Mouse (Mus musculus) right cerebral cortex, postnatal 10 days (tissue): ENCODE data around the gene Mad1l1.

ENCODE experiments used
- DNase-seq, 2 experiments: peaks; one replicate each; pipeline ENCODE4 v3.0.0; 2021; ENCODE audit warnings: low spot score in 2 of 2

The Mad1l1 gene

DNA sequence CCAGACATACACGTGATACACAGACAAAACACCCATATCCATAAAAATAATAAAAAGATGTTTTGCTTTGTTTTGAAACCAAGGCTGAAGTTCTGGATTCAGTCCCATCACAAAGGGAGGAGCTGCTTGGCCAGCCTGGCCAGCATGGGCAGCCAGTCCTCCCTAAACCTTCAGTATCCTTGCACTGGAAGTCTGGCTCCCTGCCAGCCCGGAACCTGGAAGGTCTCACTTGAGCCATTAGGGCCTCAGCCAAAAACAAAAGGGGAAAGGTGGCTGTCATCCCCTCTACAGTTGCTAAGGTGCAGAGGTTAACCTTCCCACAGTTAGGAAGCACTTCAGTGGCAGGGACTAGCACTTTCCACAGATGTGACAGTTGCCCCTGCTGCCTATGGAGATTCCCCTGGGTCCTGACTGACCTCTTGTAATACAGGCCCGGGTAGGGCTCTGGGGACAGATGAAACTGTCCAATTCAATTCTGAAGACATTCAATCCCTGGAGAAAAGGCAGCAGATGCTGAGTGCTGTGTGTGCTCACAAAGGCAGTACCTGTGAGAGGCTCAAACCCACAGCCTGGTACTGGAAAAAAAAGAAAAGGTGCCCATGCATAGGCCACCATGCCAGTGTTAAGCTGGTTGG lies 100.2 kb downstream of the Mad1l1 start:
- no peak for DNase-seq

DNA sequence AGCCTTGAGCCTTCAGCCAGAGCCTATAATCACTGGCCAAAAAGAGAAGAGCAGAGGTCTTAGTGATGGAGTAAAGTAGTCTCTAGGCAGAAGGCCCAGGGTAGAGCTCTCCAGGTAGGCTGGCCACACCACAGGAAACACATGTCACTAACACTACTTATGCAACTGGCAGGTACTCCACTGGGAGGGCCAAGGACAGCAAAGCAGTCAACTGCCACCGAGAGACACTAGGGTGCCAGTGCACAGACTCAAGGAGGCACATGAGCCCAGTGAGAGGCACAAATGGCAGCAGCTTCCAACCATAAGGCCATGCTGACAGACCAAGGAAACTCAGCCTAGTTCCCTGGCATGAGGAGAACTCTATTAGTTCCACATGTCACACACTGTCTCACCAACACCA lies 102.1 kb downstream of the Mad1l1 start:
- no peak for DNase-seq

DNA sequence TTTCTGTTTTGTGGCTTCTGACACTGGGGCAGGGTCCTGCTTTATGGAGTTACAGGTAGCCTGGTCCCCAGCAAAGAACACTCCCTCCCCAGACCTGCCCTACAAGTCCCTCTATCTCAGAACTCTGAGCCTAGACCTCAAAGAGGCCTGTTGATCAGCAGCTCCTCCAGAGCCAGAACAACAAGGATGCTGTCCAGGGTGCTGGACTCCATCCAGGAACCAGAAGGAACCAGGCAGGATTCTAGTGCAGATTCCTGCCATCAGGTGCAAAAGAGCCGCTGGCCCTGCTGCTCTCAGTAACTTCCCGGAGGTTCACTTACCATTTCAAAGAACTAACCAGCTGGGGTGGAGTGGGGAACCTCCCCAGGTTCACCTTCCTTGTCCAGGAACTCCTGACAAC lies 103.5 kb downstream of the Mad1l1 start:
- no peak for DNase-seq

DNA sequence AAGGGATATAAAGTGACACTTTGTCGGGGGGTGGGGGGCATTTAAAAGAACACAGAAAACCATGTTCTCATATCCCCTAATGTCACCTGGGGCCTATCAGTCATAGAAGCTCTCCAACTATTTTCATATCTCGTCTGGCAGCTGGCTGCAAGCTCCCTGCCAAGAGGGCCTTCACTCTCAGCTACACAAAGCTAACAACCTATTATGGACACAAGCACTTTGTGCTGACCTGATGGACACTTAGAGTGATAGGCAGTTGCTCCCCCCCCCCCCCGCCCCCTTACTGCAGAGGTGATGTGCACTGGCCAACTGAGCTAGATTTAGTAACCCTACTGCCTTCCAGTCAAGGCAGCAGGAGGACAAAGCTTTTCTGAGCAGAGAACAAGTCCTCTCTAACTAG lies 104.3 kb downstream of the Mad1l1 start:
- DNase-seq = no peak

DNA sequence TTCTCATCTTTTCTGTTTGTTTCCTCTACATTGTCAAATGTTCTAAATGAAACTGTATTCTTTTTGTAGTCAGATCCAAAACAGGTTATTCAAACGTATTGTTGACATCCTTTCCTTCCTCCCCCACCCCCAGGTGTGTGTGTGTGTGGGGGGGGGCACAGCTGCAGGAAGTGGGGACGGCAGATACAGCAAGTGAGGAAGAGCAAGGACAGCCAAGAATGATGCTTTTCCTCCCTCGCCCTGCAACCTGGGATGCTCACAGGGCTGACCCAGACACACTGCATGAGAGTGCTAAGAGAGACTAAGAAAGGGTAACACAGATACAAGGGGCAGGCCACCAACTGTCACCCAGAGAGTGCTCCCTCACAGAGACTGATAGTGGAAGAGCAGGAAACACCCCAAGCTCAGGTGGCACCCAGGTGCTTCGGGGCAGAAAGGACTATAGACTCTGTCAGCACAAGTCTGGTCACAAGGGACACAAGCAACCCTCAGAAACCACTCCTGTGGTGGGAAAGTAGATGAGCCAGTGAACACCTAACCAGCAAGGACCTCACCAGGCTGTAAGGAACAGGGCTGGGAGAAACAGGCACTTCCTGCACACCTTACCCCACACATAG lies 105.8 kb downstream of the Mad1l1 start:
- no peak for DNase-seq

DNA sequence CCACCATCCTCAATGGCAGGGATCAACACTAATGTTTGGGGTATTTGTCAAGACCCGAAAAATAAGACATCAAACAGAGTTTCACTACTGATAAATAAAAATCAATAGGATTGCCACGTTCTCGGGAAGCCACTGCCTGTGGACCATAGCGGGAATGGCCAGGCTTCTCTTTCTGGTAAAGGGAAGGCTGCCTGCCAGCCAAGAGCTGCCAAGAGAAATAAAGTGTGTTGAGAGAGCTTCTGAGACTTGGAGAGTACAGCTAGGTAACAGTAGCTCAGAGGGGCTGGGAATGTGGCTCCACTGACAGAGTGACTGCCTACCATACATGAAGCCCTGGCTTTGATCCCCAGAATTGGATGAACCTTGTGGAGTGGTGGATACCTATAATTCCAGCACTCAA lies 108.4 kb downstream of the Mad1l1 start:
- DNase-seq = no peak

GRCm38 (mm10) chr5:140210417-140211184 lies 110.8 kb downstream of the Mad1l1 start:
- DNase-seq = no peak

DNA sequence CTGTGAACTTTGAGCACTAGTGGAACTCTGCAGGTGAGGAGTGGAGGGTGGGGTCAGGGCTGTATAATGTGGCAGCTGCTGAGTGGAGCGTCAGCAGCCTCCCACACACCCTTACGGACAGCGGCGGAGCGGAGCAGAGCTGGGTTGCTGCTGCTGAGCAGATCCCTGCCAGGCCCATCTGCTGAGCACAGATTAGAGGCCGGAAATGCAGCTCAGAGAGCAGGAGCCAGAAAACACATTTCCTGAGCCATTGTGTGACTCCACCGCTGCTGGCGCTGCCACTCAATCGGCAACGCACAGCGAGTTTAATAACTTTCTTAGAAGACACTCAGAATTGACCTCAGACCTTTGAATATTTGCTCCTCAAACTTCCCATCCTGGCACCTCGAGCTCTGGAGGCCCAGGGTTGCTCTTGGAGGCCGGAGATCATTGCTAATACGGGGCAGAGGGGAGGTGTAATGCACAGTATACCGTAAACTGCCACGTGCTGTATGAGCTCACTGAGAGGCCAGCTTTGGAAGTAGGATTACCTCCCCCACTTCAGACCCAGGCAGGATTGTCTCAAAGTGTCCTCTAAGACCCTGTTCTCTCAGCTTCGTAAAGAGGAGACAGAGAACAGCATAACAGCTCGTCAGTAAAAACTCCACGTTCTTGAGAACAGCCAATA lies 112.5 kb downstream of the Mad1l1 start:
- DNase-seq = peak in 1 of 2 experiments; percentile 39

GRCm38 (mm10) chr5:140206726-140207703 lies 114.3 kb downstream of the Mad1l1 start:
- DNase-seq = no peak

DNA sequence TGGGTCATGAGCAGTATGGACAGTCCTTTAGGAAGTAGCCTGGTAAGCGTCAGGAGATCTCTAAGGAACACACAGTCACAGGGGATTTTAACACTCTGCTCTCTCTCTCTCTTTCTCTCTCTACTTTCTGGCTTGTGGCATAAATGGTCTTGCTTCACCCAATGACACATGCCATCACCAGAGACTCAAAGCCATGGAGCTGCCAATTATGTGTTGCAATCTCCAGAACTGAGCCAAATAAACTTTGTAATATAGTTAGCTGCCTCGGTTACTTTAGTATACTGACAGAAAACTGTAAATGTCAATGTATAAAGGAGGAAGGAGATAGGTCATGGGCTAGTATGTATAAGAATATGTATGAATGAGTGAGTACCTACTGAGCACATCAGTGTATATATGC lies 115.4 kb downstream of the Mad1l1 start:
- no peak for DNase-seq

GRCm38 (mm10) chr5:140204465-140204864 lies 116.9 kb downstream of the Mad1l1 start:
- DNase-seq = no peak

DNA sequence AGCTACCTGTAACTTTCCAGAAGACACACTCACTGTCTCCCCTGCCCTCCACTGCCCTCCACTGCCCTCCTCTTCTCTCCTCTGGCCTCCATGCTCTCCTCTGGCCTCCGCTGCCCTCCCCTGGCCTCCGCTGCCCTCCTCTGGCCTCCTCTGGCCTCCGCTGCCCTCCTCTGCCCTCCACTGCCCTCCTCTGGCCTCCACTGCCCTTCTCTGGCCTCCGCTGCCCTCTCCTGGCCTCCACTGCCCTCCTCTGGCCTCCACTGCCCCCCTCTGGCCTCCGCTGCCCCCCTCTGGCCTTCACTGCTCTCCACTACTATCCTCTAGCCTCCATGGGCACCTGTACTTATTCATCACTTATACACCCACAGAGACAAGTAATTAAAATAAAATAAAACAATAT lies 117.3 kb downstream of the Mad1l1 start:
- no peak for DNase-seq

GRCm38 (mm10) chr5:140202451-140202850 lies 118.9 kb downstream of the Mad1l1 start:
- DNase-seq = no peak

GRCm38 (mm10) chr5:140201566-140201965 lies 119.8 kb downstream of the Mad1l1 start:
- DNase-seq = no peak

DNA sequence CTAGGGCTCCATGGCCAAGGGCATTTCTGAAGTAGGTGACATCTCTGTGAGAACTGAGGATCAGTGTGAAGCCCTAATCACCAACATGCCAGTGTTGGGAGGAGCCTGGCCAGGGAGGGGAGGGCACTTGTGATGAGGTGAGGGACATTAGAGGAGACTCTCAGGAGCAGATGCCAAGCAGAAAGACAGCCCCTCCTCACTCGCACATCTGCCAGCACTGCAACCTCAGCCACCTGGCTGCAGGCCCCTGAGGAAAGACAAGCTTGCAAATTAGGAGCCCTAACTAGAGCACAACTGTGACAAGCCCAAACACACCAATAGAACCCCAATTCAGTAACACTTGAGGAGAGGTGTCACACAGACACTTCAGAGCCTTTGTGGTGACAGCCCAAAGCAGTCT lies 120.2 kb downstream of the Mad1l1 start:
- no peak for DNase-seq

DNA sequence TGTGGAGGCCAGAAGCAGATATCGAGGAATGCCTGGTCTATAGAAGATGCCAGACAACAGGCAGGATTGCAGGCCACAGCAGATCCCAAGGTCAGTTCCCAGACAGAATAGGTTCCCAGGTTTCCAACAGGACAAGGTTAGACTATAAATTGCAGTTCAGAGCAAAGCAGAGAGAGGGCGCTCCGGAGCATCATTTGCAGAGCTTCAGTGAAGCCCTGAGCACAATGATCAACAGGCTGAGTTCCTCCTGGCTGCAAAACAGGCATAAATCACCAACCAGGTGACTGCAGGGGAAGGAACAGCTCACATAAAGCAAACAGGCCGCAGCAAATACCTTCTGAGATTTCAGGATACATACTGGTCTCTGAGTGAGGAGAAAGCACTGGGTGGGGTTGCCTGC lies 123.6 kb downstream of the Mad1l1 start:
- peak; percentile 62 to 85 for DNase-seq

GRCm38 (mm10) chr5:140196446-140196845 lies 124.9 kb downstream of the Mad1l1 start:
- no peak for DNase-seq

DNA sequence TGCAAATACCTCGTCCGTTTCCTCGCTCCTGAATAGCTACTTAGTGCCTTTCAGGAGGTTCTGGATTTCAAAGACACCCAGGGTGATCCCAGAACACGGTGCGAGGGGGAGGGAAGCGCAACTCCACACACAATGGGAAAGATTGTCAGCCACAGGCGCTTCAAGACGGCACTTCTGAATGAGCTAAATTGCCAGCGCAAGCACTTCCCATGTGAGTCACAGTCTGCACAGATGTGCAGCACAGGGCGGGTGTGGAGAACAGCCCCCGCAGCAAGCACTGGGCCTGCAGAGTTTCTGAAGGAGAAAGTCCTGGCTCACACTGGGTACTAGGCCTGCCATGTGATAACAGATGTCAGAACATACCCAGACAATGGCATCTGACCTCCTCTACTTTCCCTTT lies 127.2 kb downstream of the Mad1l1 start:
- peak; percentile 71 to 80 for DNase-seq

GRCm38 (mm10) chr5:140191539-140191938 lies 129.8 kb downstream of the Mad1l1 start:
- DNase-seq = no peak

DNA sequence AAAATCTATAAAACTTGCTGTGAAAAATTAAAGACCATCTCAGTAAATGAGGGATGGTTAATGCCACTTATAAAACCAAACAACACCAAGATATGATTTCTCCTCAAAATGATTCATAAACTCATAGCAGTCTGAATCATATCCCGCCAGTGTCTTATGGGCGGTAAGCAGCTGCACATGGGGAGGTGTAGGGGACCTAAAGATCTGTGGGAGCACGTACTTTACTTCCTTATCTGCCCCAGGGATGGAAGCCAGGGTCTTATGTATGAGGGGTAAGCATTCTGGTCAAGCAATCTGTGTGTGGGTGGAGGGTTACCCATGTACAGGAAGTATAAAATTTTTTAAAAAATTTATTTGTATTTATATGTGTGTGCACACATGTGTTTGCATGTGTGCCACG lies 135.0 kb downstream of the Mad1l1 start:
- DNase-seq = no peak

- DNase-seq = no peak
Observed at GRCm38 (mm10) chr5:140185757-140186156, 135.6 kb downstream of the Mad1l1 start.
